Mouse (Mus musculus) MEL (cell line): ENCODE data around the gene Dennd1b.

Experiments used
- BHLHE40 ChIP-seq: IDR thresholded peaks from 2 replicates; pipeline ENCODE4 v1.6.1; 2012; ENCODE audit warnings: low read depth, mild to moderate bottlenecking, inconsistent platforms, low read length, improper control_type of control experiment, borderline replicate concordance
- CHD2 ChIP-seq: IDR thresholded peaks from 2 replicates; pipeline ENCODE4 v1.6.1; 2011; ENCODE audit warnings: low read length, improper control_type of control experiment
- CTCF ChIP-seq, 3 experiments: IDR thresholded peaks in 2 of 3; conservative IDR thresholded peaks in 1 of 3; 2 replicates each; pipeline ENCODE4 v1.5.1; 2011 to 2012; ENCODE audit warnings: low read length in 3 of 3, low read depth in 2 of 3, mild to moderate bottlenecking in 2 of 3, improper control_type of control experiment in 1 of 3, inconsistent platforms in 1 of 3, mixed read lengths in 1 of 3, moderate library complexity in 1 of 3; ENCODE audit not compliant: control insufficient read depth in 1 of 3, insufficient read depth in 1 of 3, poor library complexity in 1 of 3, severe bottlenecking in 1 of 3
- JUND ChIP-seq: IDR thresholded peaks from 2 replicates; pipeline ENCODE4 v1.6.1; 2011; ENCODE audit warnings: low read depth, mild to moderate bottlenecking, improper control_type of control experiment, low read length
- MAX ChIP-seq: IDR thresholded peaks from 2 replicates; pipeline ENCODE4 v1.6.1; 2011; ENCODE audit warnings: low read length, improper control_type of control experiment
- MAZ ChIP-seq: IDR thresholded peaks from 2 replicates; pipeline ENCODE4 v1.6.1; 2012; ENCODE audit warnings: low read depth, mild to moderate bottlenecking, inconsistent platforms, low read length, improper control_type of control experiment
- MXI1 ChIP-seq: IDR thresholded peaks from 2 replicates; pipeline ENCODE4 v1.6.1; 2011; ENCODE audit warnings: mild to moderate bottlenecking, low read depth, low read length, improper control_type of control experiment
- POLR2A ChIP-seq, 2 experiments: IDR thresholded peaks; 2 replicates each; pipeline ENCODE4 v1.6.1; 2011 to 2012; ENCODE audit warnings: low read length in 2 of 2, mild to moderate bottlenecking in 2 of 2, control low read depth in 1 of 2, improper control_type of control experiment in 1 of 2, low read depth in 1 of 2, moderate library complexity in 1 of 2; ENCODE audit not compliant: control insufficient read depth in 1 of 2, insufficient read depth in 1 of 2, poor library complexity in 1 of 2
- RCOR1 ChIP-seq: IDR thresholded peaks from 2 replicates; pipeline ENCODE4 v1.6.1; 2012; ENCODE audit warnings: low read depth, mild to moderate bottlenecking, inconsistent platforms, low read length, improper control_type of control experiment
- UBTF ChIP-seq: IDR thresholded peaks from 2 replicates; pipeline ENCODE4 v1.6.1; 2012; ENCODE audit warnings: low read depth, mild to moderate bottlenecking, inconsistent platforms, low read length, improper control_type of control experiment, moderate library complexity, borderline replicate concordance; ENCODE audit not compliant: insufficient read depth
- USF1 ChIP-seq: IDR thresholded peaks from 2 replicates; pipeline ENCODE4 v1.6.1; 2014; ENCODE audit warnings: low read depth, mild to moderate bottlenecking, inconsistent platforms, low read length, improper control_type of control experiment, moderate library complexity

DNA sequence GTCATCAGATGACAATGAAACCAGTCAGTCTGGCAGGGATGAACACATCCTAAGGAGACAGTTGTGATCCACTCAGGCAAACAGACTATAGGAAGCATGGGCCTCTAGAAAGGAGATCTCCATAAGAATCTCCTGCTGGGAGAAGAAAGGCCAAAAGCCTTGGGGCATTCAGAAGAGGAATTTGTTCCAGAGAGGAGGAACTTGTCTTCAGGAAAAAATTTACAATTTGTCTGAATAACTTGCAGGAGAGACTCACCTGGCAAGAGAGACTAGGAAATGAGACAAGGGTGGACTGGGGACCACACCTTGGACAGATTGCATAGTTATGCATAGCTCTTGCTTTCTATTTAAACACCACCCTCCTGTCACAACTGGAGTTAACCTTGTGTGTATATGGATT, 6.7 kb upstream of the Dennd1b start:
- TF ChIP-seq CTCF (IDR thresholded peaks at IDR 0.05 in 2 of 3, conservative IDR thresholded peaks at IDR 0.05 in 1 of 3; ENCODE audit: control insufficient read depth in 1 of 3, insufficient read depth in 1 of 3, low read depth in 2 of 3, low read length in 3 of 3, poor library complexity in 1 of 3, severe bottlenecking in 1 of 3) (no peak), POLR2A (IDR thresholded peaks at IDR 0.05; ENCODE audit: control insufficient read depth in 1 of 2, insufficient read depth in 1 of 2, low read depth in 1 of 2, low read length in 2 of 2, poor library complexity in 1 of 2) (no peak), USF1 (no peak), JUND (no peak), RCOR1 (no peak), MXI1 (no peak), CHD2 (no peak), BHLHE40 (no peak), MAX (no peak), UBTF (no peak), MAZ (no peak)
